Mouse (Mus musculus) thymus, postnatal 25 days (tissue): ENCODE results near the gene Eva1a.

Source experiments
- DNase-seq: peaks from one replicate; pipeline ENCODE4 v3.0.0; 2022

Eva1a gene

GRCm38 (mm10) chr6:82066515-82067081 lies 25.8 kb downstream of the Eva1a start:
- no peak for DNase-seq

GRCm38 (mm10) chr6:82070459-82070858 lies 29.6 kb downstream of the Eva1a start:
- no peak for DNase-seq

GRCm38 (mm10) chr6:82073011-82073410 lies 32.2 kb downstream of the Eva1a start:
- no peak for DNase-seq

GRCm38 (mm10) chr6:82073567-82073966 lies 32.7 kb downstream of the Eva1a start:
- no peak for DNase-seq

DNA sequence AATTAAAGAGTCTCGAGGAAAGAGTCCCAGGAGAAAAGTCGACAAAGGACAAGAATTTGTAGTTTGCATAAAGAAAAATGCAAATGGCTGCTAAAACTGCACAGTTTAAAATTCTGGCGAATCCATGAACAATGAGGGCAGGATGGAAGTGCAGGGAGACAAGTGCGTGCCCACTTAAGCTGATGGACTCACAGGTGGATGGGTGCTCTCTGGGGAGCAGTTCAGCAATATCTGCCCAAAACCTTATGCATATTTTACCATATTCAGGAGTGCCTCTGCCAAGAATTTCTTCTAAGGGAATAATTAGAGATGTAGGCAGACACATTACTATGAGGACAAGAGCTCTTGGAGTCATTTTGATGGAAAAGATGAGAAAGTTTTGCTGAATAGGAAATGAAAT lies 35.5 kb downstream of the Eva1a start:
- DNase-seq: no peak

GRCm38 (mm10) chr6:82078875-82079274 lies 38.0 kb downstream of the Eva1a start:
- no peak for DNase-seq

- no peak for DNase-seq
Observed at GRCm38 (mm10) chr6:82083655-82084054, 42.8 kb downstream of the Eva1a start.

DNA sequence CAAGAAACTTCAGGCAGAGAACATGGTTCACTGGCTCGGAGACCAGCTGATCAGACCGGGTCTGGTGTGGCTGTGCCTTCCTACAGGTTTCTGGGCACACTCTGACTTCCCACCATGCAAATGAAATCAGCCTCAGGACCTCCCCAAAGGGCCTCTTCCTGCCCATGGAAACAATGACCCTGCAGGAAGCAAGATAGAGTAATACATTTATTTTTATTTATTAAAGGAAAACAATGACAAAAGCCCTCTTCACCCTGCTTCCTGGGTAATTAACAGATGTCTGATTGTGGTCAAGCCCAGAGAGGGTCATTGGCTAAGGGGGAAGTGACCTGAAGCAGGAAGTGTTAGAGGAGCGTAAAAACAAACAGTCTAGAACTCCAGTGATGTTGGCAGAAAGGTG lies 43.4 kb downstream of the Eva1a start:
- no peak for DNase-seq

DNA sequence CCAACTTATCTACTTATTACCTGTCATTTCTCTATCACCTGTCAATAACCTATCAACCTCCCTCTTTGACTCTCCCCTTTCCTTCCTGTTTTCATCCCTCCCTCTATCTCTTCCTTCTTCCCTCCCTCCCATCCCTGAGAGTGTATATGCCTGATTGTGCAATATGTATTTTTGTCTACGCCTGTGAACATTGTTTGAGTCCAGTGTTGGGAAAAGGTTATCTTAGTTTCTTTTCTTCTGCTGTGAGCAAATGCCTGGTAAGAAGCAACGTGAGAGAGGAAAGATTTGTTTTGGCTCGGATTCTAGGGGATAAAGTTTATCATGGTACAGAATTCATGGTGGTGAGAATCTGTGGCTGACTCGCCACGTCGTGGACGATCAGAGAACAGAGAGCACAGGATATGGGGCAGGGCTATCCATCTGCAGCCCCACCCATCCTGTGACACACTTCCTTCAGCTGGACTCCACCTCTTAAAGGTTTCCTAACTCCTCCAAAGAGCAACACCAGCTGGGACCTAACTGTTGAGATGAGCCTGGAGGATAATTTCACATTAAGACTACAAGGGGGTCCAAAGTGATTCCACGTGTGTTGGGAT lies 44.6 kb downstream of the Eva1a start:
- DNase-seq: no peak

GRCm38 (mm10) chr6:82088133-82088532 lies 47.3 kb downstream of the Eva1a start:
- DNase-seq: no peak

DNA sequence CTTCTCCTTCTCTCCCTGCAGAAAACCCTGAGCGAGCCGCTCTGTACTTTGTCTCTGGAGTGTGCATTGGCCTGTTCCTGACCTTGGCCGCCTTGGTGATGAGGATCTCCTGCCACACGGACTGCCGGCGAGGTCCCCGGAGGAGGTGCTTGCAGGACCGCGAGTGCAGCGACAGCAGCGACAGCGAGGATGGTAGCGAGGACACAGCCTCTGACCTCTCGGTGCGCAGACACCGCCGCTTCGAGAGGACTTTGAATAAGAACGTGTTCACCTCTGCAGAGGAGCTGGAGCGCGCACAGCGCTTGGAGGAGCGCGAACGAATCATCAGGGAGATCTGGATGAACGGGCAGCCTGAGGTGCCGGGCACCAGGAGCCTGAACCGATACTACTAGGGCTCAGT lies 50.9 kb downstream of the Eva1a start:
- no peak for DNase-seq

DNA sequence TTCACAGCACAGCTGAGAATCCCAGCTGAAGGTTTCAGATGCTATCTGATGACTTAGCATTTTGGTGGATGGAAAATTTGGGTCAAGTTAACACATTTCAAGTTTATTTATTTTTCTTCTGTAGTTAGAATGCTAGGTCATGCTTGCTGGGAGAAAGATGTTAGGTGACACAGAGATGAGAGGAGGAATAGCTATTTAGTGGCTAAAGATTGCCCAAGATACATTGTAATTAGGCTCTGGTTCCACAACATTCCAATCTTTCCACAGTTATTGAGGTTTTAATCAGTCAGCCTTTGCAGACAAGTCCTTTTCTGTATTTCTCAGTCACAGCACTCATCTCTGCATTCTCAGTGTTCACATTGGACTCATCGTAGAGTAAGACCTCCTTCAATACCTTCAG lies 56.9 kb downstream of the Eva1a start:
- no peak for DNase-seq

DNA sequence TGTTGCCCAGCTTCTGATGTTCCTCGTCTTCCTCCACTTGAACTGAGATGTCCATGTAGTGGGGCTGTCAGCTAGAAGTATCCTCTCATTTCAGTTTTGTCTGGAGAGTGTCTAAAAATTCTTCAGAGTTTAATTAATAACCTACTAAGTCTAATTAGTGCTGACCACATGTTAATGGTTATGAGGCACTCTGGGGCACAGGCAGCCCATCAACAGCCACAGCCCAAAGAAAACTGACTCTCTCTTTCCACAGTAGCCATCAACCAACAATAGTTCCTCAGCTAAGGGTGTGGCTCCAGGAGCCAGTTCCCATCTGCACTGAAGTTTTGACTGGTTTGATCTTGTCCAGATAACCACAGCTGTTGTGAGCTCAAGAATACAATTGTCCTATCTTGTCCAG lies 57.6 kb downstream of the Eva1a start:
- no peak for DNase-seq

GRCm38 (mm10) chr6:82110473-82110872 lies 69.6 kb downstream of the Eva1a start:
- DNase-seq: no peak

DNA sequence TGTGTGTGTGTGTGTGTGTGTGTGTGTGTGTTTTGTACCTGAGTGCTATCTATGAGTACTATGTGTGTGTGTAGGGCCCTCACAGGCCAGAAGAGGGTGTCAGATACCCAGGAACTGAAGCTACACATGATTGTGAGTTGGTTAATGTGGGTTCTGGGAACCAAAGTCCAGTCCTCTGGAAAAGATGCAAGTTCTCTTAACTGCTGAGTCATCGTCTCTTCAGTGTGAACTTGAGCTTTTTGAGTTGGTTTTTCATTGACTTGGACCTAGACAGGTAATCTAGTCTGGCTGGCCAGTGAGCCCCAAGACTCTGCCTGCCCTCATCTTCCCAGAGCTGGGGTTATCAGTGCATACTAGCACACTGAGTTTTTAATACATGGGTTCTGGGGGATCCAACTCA lies 70.3 kb downstream of the Eva1a start:
- DNase-seq: no peak

- no peak for DNase-seq
Observed at GRCm38 (mm10) chr6:82111540-82111939, 70.7 kb downstream of the Eva1a start.

DNA sequence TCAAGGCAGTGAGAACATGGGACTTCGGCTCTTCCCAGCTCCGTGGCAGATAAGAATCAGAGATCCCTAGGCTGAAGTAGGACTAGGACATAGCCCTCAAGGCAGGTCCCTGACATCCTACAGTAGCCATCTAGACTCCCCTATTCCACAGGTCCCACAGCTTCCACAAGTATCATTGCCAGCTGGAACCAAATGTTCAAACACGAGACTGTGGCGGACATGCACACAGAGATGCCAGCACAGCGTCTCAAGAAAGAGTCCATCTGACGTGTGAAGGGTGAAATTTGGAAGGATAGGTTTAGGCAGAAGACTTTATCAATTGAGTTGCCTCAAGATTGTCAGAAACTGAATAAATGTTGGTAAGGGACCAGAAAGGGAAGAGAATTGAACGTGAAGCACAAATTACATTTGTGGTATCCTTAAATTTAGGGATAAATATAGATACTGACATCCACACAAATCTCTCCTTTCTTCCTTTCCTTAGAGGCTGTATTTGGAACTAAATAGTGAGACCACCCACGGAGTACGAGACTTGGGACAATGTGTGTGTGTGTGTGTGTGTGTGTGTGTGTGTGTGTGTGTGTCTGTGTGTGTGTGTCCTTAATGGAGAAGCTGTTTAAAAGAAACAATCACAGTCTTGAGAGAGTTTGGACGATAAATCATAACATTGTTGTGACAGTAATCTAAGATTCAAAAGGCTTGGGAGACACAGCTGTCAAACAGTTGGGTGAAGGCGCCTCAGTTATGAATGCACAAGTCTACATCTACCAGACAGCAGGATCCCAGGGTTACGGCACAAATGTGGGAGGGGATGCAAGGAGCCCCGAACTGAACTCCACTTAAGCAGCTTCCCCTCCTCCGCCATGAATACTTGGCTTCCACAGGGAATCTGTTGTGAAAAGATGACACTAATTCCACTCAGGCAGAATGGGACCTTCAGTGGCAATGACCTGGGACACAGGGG lies 71.6 kb downstream of the Eva1a start:
- DNase-seq: no peak

DNA sequence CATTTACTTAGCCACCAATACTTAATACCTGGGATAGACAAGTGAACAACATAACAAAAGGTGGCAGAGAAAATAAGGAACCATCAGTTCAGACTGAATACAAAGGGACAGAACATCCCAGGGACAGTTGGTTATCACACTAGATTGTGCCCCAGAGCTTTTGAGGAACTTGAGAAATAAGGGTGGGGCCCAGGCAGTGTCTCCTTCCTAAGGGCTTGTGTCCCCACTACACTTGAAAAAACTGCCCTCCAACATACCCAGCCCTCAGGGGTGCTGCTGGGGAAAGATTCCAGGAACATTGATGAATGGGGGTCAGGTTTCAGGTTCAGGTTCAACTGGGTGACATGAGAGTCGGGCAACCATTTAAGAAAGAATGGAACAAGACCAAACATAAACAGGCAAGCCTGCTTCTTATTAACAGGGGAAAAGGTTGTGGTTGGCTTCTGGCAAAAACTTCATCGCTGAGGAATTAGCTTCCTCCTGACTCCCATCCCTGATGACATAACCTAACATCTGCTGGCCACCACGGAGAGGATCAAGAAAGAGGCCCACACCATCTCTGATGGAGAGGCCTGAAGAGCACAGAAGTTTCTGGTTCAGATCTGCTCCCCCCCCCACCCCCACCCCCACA lies 74.6 kb downstream of the Eva1a start:
- DNase-seq: no peak

DNA sequence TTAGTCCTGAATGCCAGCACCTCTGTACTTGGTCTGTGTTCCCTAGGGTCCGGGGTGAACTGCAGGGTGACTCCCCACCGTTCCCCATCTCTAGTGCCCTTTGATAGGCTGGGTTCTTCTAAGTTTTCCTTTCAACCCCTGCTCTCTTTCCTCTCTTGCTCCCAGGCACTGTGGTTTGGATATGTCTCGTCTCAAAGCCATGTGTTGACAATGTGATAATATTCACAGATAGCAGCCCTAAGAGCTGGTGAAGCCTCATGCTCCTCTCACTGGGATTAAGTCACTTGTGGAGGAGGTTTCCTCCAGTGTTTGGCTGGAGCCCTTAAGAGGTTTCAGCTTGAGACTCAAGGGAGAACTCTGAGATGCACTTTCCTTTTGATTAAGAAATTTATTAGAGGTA lies 75.3 kb downstream of the Eva1a start:
- DNase-seq: no peak

DNA sequence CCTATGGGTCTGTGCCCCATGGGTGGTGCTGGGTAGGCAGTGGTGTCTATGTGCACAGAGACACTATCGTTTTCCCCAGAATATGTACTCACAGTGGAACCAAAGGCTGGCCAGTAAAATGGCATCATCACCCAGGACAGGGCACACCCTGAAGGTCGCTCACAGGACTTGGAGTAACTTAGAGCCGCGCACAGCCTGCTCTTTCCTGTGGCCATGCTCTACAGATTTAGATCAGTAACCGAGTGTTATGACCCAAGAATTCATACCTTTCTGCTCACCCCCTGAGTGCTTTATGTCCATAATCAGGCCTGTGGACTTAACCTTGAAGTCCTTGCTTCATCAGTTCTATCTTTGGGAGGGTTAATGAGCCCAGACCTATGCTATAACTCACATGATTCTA lies 77.0 kb downstream of the Eva1a start:
- no peak for DNase-seq

DNA sequence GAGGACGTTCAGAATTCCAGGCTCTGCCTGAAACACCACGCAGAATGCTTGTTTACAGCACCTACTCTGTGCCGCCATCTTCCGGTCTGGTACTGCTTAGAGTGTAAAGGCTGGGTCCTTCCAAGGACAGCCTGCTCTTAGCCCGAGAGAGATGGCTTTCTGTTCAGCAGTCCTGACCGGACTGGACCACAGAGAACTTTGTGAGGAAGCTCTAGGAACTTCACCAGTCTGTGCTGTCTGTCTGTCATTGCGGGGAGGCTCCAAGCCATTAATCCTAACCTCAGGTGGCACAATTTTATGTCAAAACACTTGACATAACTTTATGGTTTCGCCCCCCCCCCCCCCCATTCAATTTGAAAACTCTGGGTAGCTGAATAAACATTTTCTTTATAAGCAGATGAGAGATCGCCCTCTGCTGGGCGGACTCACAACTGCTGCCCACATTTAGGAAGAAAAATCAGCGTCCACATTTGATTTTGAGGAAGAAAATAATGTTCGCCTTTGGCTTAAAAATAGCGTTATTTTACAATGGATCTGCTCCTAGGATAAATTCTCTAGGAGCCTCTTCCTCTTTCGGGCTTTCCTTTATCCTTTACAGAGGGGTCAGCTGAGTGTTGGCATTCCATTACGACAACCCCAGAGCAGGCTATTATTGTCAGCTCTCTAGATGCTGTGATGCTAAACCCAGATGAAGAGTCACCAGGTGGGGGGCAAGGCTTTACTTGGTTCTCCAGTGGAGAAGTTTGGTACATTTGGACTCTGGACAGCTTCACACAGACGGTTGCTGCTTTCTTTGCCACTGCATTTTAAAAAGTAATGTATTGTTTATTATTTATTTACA lies 78.7 kb downstream of the Eva1a start:
- DNase-seq: no peak

DNA sequence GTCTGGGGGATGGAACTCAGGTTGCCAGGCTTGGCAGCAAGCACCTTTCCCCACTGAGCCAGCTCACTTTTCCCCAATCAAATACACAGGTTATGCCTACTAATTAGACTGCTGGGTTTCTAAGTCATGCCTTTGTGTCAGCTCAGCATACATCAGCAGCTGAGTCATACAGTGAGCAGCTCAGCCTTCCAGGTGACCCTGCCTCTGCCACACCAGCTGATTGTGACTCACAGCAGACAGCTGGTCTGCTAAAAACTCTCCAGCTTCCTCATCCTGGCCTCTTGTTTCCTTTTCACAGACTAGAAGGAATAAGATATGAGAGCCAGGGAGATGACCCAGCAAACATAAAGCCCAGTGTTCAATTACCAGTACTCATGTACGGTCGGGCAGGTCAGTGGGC lies 84.3 kb downstream of the Eva1a start:
- DNase-seq: no peak

GRCm38 (mm10) chr6:82127827-82128226 lies 87.0 kb downstream of the Eva1a start:
- DNase-seq: no peak
